Mouse (Mus musculus): ENCODE data around the gene Dennd1a.

DNA sequence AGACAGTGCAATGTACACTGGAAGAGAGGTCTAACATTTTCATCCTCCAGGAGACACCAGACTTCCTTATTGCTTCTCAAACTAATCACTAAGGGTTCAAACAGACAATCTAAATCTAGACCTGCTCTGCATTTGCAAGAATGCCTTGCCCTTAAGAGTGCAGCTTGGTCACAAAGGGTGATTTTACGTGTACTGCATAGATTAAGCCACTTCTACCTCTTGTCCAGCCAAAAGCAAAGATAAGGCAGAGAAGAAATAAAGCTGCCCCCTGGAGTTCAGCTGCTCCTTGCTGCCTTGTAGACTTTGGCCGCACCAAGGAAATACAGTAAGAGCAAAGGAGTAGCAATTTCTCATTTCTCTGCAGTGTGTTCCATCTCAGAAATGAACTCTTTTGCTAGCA is 172.2 kb downstream of the Dennd1a start:
- TF ChIP-seq CTCF (conservative IDR thresholded peaks at IDR 0.05; ENCODE audit: insufficient read depth, insufficient read length, low read depth, low read length) (no peak; the same call in 1 of the 2 replicates), POLR2A (IDR thresholded peaks at IDR 0.05; ENCODE audit: low read depth, low read length) (no peak)
